Mouse (Mus musculus) lung, embryonic 14.5 days (tissue): Measurements from ENCODE around the gene Megf11. TPM values are rescaled to one million over a fixed set of nuclear protein-coding genes. Genes with fewer than 3 reads are reported as not detected.
A peak's percentile ranks its signal among the peaks of the same experiment; 100 is the strongest.

Experiments used
- ATAC-seq: fragments of 200-750 bp; cut with Nextera tagmentation; 2 replicates; pipeline ENCODE4 v1.8.0; 2017; ENCODE audit warnings: mild to moderate bottlenecking, moderate TSS enrichment, moderate library complexity; ENCODE audit not compliant: insufficient read depth
- DNase-seq: peaks from one replicate; pipeline ENCODE4 v3.0.0-alpha.2; 2015
- H3K27ac ChIP-seq: fragments of 300-500 bp; sonication (generic); 2 replicates; pipeline ENCODE4 v1.5.1; 2014; ENCODE audit warnings: low read depth, mild to moderate bottlenecking, moderate library complexity
- H3K27me3 ChIP-seq: fragments of 300-500 bp; sonication (generic); 2 replicates; pipeline ENCODE4 v1.6.1; 2014; ENCODE audit warnings: low read length, control low read depth; ENCODE audit not compliant: insufficient read depth
- H3K36me3 ChIP-seq: fragments of 300-500 bp; sonication (generic); 2 replicates; pipeline ENCODE4 v1.6.1; 2014; ENCODE audit warnings: control low read depth; ENCODE audit not compliant: insufficient read depth
- H3K4me1 ChIP-seq: fragments of 300-500 bp; sonication (generic); 2 replicates; pipeline ENCODE4 v1.6.1; 2014; ENCODE audit warnings: antibody characterized with exemption, control low read depth; ENCODE audit not compliant: insufficient read depth
- H3K4me2 ChIP-seq: fragments of 300-500 bp; sonication (generic); 2 replicates; pipeline ENCODE4 v1.6.1; 2014; ENCODE audit warnings: mild to moderate bottlenecking
- H3K4me3 ChIP-seq: fragments of 300-500 bp; sonication (generic); 2 replicates; pipeline ENCODE4 v1.5.1; 2014; ENCODE audit warnings: low read depth, low read length
- H3K9ac ChIP-seq: fragments of 300-500 bp; sonication (generic); 2 replicates; pipeline ENCODE4 v1.6.1; 2014
- H3K9me3 ChIP-seq: fragments of 300-500 bp; sonication (generic); 2 replicates; pipeline ENCODE4 v1.6.1; 2016; ENCODE audit warnings: low read depth, low read length, control low read depth
- CTCF ChIP-seq: IDR thresholded peaks from 2 replicates; pipeline ENCODE4 v1.5.1; 2016; ENCODE audit warnings: antibody characterized with exemption, low read depth
- WGBS: fragments of 180-500 bp; shearing (Covaris S2); extraction: QIAGEN DNeasy Blood & Tissue Kit; methylation state at CpG from one replicate; pipeline ENCODE4 v1.1.7; 2014; 5-methylcytosine and 5-hydroxymethylcytosine counted together
- polyA plus RNA-seq: library from polyadenylated mRNA; unstranded; fragments of >200 nt; fragmentation: Nextera tagmentation; extraction: Ambion mirVana; gene quantifications from 2 replicates; pipeline ENCODE4 v1.2.1, GENCODE M21; 2014

Gene Megf11
- polyA plus RNA-seq, 1 experiment from 2014 or later = 1.6 TPM

DNA sequence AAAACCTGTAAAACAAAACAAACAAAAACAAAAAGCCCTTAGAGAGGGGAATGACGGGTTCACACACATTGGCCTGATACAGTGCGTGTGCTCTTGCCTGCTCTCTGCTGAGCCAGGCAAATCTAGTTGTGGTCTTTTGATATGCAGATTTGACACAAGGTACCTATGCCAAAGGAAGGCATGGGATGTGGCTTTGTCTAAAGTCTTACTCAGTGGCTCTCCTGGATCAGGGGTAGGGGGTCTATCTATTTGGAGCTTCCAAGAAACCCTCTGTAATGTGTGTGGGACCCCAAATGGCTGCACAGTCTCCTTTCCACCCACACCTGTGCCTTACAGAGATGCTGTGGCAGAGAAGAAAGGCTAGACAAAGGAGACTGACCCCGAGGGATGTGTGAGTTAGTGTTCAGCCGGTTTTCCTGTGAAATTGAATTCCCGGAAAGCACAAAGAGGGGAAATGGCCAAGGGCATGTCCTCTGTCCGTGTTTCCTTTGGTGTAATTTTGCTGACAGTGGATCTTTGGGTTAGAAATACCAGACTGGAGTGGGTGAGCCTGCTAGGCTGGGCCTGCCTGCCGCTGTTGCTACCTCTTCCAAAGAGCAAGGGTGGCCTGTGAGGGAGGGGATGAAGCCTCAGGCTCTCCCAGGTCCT, 161.0 kb downstream of the Megf11 start:
- no peak overlapping the region for H3K9ac ChIP-seq
- H3K4me1 ChIP-seq = 0 out of 2 replicates have a peak, but pooled peaks cover 2% of the 10 kb centered on the region
- peak; percentile 53 for DNase-seq
- 59% methylated on average over 7 of the region's 7 CpGs for WGBS
- H3K27ac ChIP-seq = peak overlapping the region; percentile 50; the same call in 1 of the 2 replicates
- no peak overlapping the region for H3K4me3 ChIP-seq
- ATAC-seq = no peak
- H3K4me2 ChIP-seq = no peak overlapping the region
- no peak for TF ChIP-seq CTCF
- no peaks in the 10 kb centered on the region for H3K9me3 ChIP-seq
- no peaks in the 10 kb centered on the region for H3K36me3 ChIP-seq
- no peaks in the 10 kb centered on the region for H3K27me3 ChIP-seq

DNA sequence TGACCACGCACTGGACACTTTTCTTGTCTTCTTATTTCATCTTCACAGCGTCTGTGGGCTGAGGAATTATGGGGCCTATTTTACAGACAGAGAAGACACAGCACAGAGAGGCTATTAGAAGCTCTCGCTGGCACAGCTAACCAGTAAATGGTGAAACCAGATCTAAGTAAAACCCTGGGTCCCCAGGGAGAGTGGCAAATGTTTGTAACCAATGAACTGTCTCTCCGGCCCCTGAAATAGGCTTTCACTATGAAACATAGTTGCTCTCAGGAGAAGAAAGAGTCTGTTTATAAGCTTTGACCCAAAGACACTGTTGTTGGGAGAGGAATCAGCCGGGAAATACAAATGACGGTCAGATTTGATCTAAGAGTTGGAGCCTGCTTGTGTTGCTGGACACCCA, 162.9 kb downstream of the Megf11 start:
- no peak for ATAC-seq
- no peaks in the 10 kb centered on the region for H3K9me3 ChIP-seq
- TF ChIP-seq CTCF = no peak

DNA sequence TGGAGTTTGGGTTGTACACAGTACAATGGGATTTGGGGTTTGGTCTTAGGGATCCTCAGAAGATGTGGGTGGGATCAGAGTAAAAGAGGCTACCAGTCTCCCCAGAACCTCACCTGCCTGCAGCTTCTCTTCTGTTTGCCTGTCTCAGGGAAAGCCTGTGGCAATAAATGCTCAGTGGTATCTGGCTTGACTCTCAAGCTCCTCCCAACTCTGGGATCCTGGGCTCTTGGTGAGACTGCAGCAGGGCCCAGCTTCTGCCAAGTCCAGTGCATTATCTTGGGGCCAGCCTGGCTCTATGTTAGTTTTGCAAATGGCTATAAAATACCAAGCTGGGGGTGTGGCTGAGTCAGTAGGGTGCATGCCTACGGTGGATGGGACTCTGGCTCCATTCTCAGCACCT, 165.9 kb downstream of the Megf11 start:
- Histone ChIP-seq H3K4me3 (no peak overlapping the region), H3K9ac (no peak overlapping the region), H3K4me1 (no peaks in the 10 kb centered on the region), H3K27me3 (no peaks in the 10 kb centered on the region), H3K36me3 (no peaks in the 10 kb centered on the region), H3K4me2 (no peak overlapping the region), H3K27ac (no peak overlapping the region), H3K9me3 (no peaks in the 10 kb centered on the region)
- ATAC-seq (no peak), DNase-seq (no peak)
- no peak for TF ChIP-seq CTCF
- WGBS = 84% methylated on average over 1 of the region's 1 CpGs

More for the DNA sequence above, 162.9 kb downstream of the Megf11 start:
- Histone ChIP-seq H3K4me2 (no peak overlapping the region), H3K4me3 (no peak overlapping the region), H3K9ac (no peak overlapping the region), H3K36me3 (no peaks in the 10 kb centered on the region), H3K4me1 (0 out of 2 replicates have a peak, but pooled peaks cover 2% of the 10 kb centered on the region), H3K27me3 (no peaks in the 10 kb centered on the region), H3K27ac (no peak overlapping the region)
- DNase-seq = no peak
- WGBS = 78% methylated on average over 6 of the region's 6 CpGs

DNA sequence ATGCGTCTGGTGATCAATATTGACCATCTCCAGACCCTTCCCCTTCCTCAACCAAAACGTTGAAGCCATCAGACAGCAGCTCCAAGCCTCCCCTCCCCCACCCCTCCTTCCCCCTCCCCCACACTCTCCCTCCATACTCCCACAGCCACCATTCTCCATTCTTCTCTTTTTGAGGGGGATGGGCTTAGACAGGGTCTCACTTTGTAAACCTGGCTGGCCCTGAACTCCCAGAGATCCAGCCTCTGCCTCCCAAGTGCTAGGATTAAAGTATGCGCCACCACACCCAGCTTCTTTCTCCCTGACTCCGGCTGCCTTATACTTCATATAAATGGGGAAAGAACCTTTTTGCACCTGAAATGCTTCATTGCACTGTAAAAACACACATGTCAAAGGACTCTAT, 166.6 kb downstream of the Megf11 start:
- H3K9ac ChIP-seq = no peak overlapping the region
- no peak for ATAC-seq
- no peak for TF ChIP-seq CTCF
- H3K4me2 ChIP-seq = no peak overlapping the region
- no peak overlapping the region for H3K27ac ChIP-seq
- no peaks in the 10 kb centered on the region for H3K27me3 ChIP-seq
- no peak overlapping the region for H3K4me3 ChIP-seq
- no peaks in the 10 kb centered on the region for H3K9me3 ChIP-seq
- no peaks in the 10 kb centered on the region for H3K4me1 ChIP-seq
- DNase-seq = no peak
- no peaks in the 10 kb centered on the region for H3K36me3 ChIP-seq
- 48% methylated on average over 4 of the region's 4 CpGs for WGBS

DNA sequence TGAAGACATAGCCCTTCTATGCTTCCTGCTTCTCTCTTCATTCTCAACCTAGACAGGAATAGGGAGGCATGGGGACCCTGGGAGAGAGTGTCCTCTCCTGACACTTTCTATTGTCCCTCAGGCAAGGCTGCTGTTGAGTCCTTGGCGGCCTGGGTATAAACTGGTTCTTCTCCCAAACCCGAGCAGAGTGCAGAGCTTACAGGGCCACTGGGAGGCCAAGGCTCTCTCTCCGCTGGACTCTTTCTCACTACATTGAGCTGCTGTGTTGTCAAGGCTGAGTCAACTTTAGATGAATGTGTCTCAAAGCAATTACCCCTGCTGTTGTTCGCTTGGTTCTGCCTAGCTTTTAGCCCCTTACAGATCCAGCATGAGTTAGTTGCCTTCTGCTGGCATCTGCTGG, 168.0 kb downstream of the Megf11 start:
- no peaks in the 10 kb centered on the region for H3K9me3 ChIP-seq
- no peak overlapping the region for H3K4me3 ChIP-seq
- H3K27ac ChIP-seq = no peak overlapping the region
- WGBS = 63% methylated on average over 4 of the region's 4 CpGs
- no peaks in the 10 kb centered on the region for H3K4me1 ChIP-seq
- H3K27me3 ChIP-seq = no peaks in the 10 kb centered on the region
- no peak overlapping the region for H3K4me2 ChIP-seq
- no peak for TF ChIP-seq CTCF
- ATAC-seq (no peak), DNase-seq (no peak)
- no peaks in the 10 kb centered on the region for H3K36me3 ChIP-seq
- no peak overlapping the region for H3K9ac ChIP-seq

DNA sequence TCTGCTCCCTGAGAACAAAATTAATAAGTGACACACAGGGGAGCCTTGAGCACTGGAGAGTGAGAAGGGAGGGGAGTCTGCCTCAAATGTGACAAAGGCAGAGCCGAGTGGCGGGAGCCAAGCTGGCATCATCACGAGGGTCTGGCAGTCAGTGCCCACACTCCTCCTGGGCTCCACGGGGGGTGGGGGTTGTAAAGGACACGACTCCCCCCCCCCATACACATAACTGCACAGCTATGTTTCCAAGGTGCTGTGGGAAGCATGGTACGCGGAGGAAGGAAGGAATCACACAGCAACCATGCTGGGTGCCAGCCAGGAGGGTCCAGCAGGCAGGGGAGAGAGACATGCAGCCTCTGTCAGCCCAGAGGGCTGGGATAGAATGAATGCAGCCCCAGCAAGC, 170.2 kb downstream of the Megf11 start:
- 63% methylated on average over 7 of the region's 7 CpGs for WGBS
- no peak overlapping the region for H3K4me2 ChIP-seq

DNA sequence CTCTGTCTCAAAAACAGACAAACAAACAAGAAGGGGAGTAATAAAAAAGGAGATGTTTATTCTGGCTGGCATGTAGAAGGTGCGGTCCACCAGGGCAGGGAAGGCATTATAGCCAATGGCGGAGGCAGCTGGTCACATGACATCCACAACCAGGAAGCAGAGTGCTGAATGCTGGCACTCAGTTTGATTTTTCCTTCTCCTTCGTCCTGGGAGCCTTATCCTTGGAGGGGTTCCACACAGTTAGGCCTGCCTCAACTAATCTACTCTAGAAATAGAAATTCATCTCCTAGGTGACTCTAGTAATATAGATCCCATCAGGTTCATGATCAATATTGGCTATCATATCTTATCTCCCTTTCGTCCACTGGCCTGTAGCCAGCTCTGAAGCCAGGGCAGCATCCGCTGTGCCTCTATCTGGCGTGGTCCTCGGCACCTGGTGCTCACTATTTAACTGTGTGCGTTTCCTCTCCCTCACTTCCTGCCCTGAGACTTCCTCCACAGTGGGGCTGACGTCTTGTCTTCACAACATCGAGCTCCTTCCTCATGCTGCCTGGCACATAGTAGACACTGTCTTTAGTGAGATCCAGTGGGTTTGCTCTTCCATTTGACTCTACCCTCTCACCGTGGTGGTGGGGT, 171.8 kb downstream of the Megf11 start:
- no peak for DNase-seq
- no peak for TF ChIP-seq CTCF
- no peaks in the 10 kb centered on the region for H3K4me1 ChIP-seq
- ATAC-seq = no peak
- WGBS = 62% methylated on average over 11 of the region's 11 CpGs
- no peak overlapping the region for H3K4me2 ChIP-seq
- H3K36me3 ChIP-seq = no peaks in the 10 kb centered on the region
- H3K4me3 ChIP-seq = no peak overlapping the region
- H3K27me3 ChIP-seq = no peaks in the 10 kb centered on the region
- no peak overlapping the region for H3K27ac ChIP-seq
- H3K9ac ChIP-seq = no peak overlapping the region
- H3K9me3 ChIP-seq = no peaks in the 10 kb centered on the region

More for the DNA sequence above, 170.2 kb downstream of the Megf11 start:
- Histone ChIP-seq H3K27me3 (no peaks in the 10 kb centered on the region), H3K4me1 (no peaks in the 10 kb centered on the region), H3K27ac (no peak overlapping the region), H3K9ac (no peak overlapping the region), H3K36me3 (no peaks in the 10 kb centered on the region), H3K9me3 (no peaks in the 10 kb centered on the region), H3K4me3 (no peak overlapping the region)
- no peak for DNase-seq
- no peak for ATAC-seq
- TF ChIP-seq CTCF = no peak
